Mouse (Mus musculus): Measurements from ENCODE around the gene Gm49366.

GRCm38 (mm10) chr12:84107692-84108091, 69.0 kb downstream of the Gm49366 start:
- no peak for TF ChIP-seq CTCF (IDR thresholded peaks at IDR 0.05; ENCODE audit: borderline replicate concordance, insufficient read depth, low read depth, low read length)
- TF ChIP-seq POLR2A (IDR thresholded peaks at IDR 0.05; ENCODE audit: borderline replicate concordance, insufficient read depth, low read length) = no peak
